Mouse (Mus musculus) myocyte (in vitro differentiated cells): ENCODE data around the gene Dnmbp.

Source experiments
- E2F4 ChIP-seq: IDR thresholded peaks from one replicate; pipeline ENCODE4 v1.6.1; 2011; ENCODE audit warnings: mild to moderate bottlenecking, control low read depth, moderate library complexity; ENCODE audit not compliant: insufficient read depth
- POLR2A ChIP-seq: IDR thresholded peaks from one replicate; pipeline ENCODE4 v1.6.1; 2011; ENCODE audit warnings: low read depth, mild to moderate bottlenecking, control low read depth, moderate library complexity; ENCODE audit not compliant: insufficient read length
- TCF3 ChIP-seq: IDR thresholded peaks from one replicate; pipeline ENCODE4 v1.6.1; 2011; ENCODE audit warnings: low read depth, control low read depth; ENCODE audit not compliant: insufficient read length

- TF ChIP-seq TCF3 = no peak
- TF ChIP-seq POLR2A = no peak
- no peak for TF ChIP-seq E2F4
Observed at GRCm38 (mm10) chr19:43917763-43918162, 22.2 kb downstream of the Dnmbp start.
